Mouse (Mus musculus): ENCODE measurements at regions not wholly inside any gene's neighbourhood (a gene's known extent, or its start where the extent isn't known, plus 50 kb on each side); places are given as distances from the start of the nearest gene placed in this dataset.
A peak's percentile ranks its signal among the peaks of the same experiment; 100 is the strongest.

GRCm38 (mm10) chr8:18536059-18536458, 442.0 kb downstream of the Defb40 start:
- DNase-seq (ENCODE audit: low spot score in 2 of 2), result no peak

DNA sequence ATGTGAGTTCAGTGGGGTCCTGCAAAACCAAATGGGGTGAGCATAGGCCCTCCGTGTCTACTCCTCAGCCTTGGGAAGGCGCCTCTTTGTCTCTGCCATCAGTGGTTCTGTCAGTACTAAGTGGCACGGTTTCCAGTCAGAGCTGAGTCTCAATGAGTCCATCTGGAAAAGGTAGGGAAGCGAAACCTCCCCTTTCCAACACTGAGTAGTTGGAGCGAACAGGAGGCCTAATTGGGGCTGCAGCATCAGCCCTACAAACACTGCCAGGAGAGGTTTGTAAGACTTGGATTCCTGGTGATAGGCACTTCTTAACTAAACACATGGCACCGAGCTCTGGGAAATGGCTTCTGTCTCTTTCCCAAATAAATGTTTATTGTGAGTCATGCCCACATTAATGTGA, 449.9 kb downstream of the Defb40 start:
- no peak for DNase-seq (ENCODE audit: low spot score in 2 of 2)

GRCm38 (mm10) chr8:18512409-18512808, 465.6 kb downstream of the Defb40 start:
- no peak for DNase-seq (ENCODE audit: low spot score in 2 of 2)

DNA sequence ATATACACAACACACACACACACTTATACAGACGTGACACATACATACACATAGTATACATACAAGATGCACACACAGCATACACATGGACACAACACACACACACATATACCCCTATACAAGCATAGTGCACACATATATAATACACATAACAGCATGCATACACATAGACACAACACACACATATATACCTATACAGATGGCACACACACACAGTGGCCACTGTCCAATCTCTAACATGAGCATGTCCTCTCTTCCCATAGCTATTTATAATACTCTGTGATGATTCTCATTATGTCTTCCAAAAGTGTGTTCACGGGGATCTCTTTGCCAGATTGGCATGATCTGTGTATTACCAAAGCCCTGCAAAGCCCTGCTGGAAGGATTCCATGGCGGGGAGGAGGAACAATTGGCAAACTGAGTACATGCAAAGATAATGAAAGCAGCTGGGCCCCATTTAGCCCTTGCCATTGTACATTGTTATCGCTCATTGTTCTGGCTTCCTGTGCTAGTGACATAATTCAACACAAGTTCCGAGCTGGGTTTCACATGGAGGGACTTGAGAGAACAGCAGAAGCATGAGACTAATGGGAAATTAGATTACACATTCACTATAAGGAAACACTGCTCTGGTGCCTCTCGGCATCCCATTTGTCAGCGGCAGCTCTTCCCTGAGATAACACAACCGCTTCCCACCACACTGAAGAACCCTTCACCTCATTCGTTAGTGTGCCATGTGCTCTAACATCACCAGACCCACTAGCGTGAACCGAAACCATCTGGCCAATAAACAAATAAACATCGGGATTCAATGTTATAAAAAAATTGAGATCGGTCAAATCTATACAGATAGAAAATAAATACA, 471.7 kb downstream of the Defb40 start:
- no peak for DNase-seq (ENCODE audit: low spot score in 2 of 2)

- DNase-seq (ENCODE audit: low spot score in 2 of 2), result no peak
These were observed 487.4 kb downstream of the Defb40 start for GRCm38 (mm10) chr8:18490620-18491019.

GRCm38 (mm10) chr8:18480081-18480480, 498.0 kb downstream of the Defb40 start:
- DNase-seq (ENCODE audit: low spot score in 2 of 2), result no peak

DNA sequence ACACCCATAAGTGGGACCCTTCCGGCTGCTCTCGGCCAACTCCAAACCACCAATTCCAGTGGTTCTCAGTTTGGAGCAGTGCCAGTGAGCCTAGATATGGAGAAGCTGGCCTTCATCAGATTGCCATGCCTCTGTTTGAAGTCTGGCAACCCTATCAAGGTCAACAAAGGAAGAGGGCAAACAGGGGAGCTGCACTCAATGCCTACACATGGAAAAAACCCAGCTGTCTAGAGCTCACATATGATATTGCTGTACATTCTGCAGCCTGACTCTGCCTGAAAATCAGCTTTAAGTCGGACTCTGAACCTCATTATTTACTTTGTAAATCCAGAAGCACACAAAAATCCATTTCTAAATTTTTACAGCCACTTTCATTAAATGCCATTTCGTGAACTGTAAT, 499.9 kb downstream of the Defb40 start:
- DNase-seq (ENCODE audit: low spot score in 2 of 2), result no peak

DNA sequence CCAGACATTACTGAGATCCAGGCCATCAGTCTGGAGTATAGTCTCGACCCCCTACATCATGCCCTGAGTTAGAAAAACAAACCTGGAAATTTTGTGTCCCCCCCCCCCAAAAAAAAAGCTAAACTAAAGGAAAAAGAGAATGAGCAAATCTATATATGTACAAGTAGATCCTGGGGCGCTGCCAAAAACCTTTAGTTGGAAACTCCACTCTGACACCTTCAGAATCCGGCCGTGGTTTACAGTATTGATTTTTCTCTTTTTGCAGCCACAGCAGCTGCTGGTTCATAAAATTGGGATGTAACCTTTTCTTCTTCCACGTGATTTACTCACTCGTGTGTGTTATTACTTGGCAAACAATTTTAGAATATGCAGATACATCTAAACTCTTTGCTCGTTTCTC, 510.5 kb downstream of the Defb40 start:
- DNase-seq (ENCODE audit: low spot score in 2 of 2), result peak; percentile 6 to 8

GRCm38 (mm10) chr8:18460609-18461008, 517.4 kb downstream of the Defb40 start:
- no peak for DNase-seq (ENCODE audit: low spot score in 2 of 2)

DNA sequence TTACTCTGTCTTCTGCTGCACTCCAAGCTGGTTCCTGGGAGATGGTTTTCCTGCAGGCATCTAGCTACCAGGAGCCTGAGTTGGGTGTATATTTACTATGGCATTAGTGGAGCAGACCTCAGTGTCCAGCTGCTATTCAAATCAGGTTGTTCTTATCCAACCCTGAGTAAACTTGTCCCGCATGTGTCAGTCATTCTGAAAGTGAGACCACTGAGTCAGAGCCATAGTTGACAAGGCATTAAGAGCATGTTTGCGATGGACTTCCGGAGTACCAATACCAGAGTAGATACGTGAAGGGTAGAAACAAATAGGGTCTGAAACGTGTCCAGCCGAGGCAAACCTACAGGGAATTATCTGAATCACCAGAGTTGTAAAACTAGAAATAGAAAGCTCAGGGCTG, 520.6 kb downstream of the Defb40 start:
- no peak for DNase-seq (ENCODE audit: low spot score in 2 of 2)

GRCm38 (mm10) chr8:18449015-18449414, 529.0 kb downstream of the Defb40 start:
- no peak for DNase-seq (ENCODE audit: low spot score in 2 of 2)

GRCm38 (mm10) chr8:18442212-18442611, 535.8 kb downstream of the Defb40 start:
- no peak for DNase-seq (ENCODE audit: low spot score in 2 of 2)

DNA sequence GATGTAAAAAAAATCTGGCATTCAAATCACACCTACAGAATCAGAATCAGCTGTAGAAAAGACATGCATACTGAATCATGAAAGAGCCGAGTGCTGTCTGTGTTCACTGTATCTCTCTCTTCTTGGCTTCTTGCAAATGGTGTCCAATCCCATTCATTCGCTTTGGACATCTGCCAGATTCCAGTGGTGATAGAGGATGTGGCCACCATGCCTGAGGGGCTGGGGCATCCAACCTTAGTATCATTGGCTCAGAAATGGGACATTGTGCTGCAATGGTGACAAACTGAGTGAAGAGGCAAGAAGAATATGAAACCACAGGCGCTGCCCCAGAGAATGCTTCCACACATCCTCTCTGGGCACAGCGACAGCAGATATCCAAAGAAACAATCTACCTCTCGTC, 555.2 kb downstream of the Defb40 start:
- DNase-seq (ENCODE audit: low spot score in 2 of 2), result no peak

DNA sequence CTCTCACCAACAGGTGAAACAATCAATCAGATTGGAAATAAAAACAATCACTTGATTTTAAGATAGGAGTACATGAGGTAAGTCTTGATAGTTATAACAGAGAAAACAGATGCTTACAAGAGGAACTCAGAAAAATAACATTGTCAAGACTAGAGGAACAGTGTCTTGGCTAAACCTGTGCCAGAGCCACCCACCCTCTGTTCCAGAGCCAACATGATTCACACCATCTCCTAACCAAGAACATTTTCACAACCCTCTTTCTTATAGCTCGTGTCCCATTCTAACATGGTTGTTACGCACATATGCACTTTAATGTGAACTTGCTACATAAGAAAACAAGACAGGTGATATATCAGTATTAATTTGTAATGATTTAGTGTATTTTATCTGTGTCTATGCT, 565.6 kb downstream of the Defb40 start:
- DNase-seq (ENCODE audit: low spot score in 2 of 2), result no peak

GRCm38 (mm10) chr8:18406446-18406845, 571.6 kb downstream of the Defb40 start:
- DNase-seq (ENCODE audit: low spot score in 2 of 2), result no peak

GRCm38 (mm10) chr8:18388353-18388752, 589.7 kb downstream of the Defb40 start:
- peak; percentile 13 to 45 for DNase-seq (ENCODE audit: low spot score in 2 of 2)

DNA sequence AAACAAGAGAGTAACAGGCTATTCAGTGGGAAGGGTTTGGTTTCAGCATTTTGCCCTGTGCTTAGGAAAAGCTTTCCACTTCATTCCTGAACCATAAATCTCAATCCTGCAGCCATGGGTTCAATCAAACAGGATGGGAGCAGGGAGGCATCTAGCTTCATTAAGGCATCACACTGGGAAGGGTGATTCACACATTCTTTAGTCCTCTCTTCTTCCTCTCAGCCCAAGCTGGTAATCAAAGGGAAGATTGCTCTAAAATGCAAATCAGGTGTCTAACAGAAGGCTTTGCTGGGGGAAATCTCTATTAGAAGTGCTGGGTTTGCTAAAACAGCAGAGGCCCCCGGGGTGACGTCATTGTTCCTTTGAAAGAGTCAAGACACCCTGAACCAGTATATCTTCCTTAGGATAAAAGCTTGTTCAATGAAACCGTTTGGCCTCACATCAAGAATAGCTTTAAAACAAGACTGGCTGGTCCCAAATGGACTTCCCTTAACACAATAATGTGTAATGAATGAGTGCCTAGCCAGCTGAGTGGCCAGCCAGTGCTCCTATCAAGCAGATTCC, 596.4 kb downstream of the Defb40 start:
- no peak for DNase-seq (ENCODE audit: low spot score in 2 of 2)

DNA sequence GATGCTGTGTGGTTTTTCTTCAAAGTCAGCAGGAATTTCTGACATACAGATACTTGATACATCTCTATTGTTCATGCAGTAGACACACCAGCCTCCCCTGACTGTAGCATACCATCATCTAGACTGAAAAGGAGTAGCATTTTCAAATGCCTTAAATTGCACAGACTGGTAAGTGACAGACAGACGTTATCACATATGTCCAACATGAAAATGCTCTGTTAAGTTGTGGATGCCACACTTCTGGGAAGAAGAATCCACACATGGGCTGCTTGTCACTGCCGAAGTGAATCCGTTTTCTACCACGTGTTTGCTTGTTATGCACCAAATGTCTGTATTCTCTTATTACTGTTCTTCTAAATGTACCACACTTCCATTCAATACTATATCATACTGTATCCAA, 629.3 kb downstream of the Defb40 start:
- no peak for DNase-seq (ENCODE audit: low spot score in 2 of 2)

- DNase-seq (ENCODE audit: low spot score in 2 of 2), result no peak
These were observed 631.8 kb downstream of the Defb40 start for GRCm38 (mm10) chr8:18346248-18346647.

- DNase-seq (ENCODE audit: low spot score in 2 of 2), result peak; percentile 10 to 31
These were observed 632.7 kb downstream of the Defb40 start for GRCm38 (mm10) chr8:18345322-18345721.

DNA sequence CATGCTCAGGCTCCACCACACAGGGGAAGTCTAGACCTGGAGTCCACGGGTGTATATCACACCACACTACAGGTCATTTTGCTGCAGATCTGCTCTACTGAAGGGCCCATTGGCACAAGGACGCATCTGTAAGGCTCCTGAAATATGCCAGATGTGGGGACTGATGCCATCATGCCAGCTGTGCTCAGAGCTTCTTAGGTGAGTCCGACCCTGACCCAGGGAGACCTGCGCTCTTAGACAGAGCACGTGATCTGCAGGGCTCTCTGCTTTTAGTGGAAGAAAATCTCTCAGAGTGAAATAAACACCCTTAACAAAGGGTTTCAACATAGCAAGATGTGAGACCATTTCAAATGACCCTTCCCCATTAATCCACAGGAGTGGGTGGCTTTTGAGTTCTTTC, 633.2 kb downstream of the Defb40 start:
- no peak for DNase-seq (ENCODE audit: low spot score in 2 of 2)

DNA sequence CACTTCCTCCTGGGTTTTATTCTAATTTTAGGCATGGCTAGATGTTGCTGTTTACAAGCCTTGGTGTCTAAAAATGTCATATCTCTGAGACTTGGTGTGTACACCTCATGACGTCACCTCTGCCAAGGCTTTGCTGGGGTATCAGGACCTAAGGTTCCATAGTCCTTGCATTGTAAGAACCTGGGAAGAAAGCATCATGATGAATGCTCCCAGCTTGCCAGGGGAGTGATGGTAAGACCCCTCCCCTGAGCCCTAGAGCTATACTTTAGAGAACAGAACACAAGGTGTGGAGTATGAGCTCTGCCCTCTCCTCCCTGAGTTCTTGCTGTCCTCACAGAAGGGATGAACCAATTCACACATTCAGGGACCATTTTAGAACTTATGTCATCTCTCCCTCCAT, 642.5 kb downstream of the Defb40 start:
- no peak for DNase-seq (ENCODE audit: low spot score in 2 of 2)

GRCm38 (mm10) chr8:18328521-18328920, 649.5 kb downstream of the Defb40 start:
- DNase-seq (ENCODE audit: low spot score in 2 of 2), result no peak

GRCm38 (mm10) chr8:18316488-18316887, 661.6 kb downstream of the Defb40 start:
- no peak for DNase-seq (ENCODE audit: low spot score in 2 of 2)
